Mouse (Mus musculus) forebrain, embryonic 11.5 days (tissue): Measurements from ENCODE around the gene Plekho2. TPM values are rescaled to one million over a fixed set of nuclear protein-coding genes. Genes with fewer than 3 reads are reported as not detected.

Experiments used
- ATAC-seq: fragments of 200-750 bp; cut with Nextera tagmentation; replicated peaks from 2 replicates; pipeline ENCODE4 v1.8.0; 2017; ENCODE audit warnings: moderate TSS enrichment; ENCODE audit not compliant: low FRiP score
- DNase-seq: peaks from one replicate; pipeline ENCODE4 v3.0.0-alpha.2; 2017; ENCODE audit warnings: low spot score
- H3K27ac ChIP-seq: fragments of 300-500 bp; sonication (generic); 2 replicates; pipeline ENCODE4 v1.5.1; 2014; ENCODE audit warnings: low read depth, low read length
- H3K27me3 ChIP-seq: fragments of 300-500 bp; sonication (generic); 2 replicates; pipeline ENCODE4 v1.6.1; 2014; ENCODE audit warnings: mild to moderate bottlenecking, low read length, mixed read lengths; ENCODE audit not compliant: control insufficient read depth, insufficient read depth
- H3K36me3 ChIP-seq: fragments of 300-500 bp; sonication (generic); 2 replicates; pipeline ENCODE4 v1.6.1; 2014; ENCODE audit warnings: mild to moderate bottlenecking, low read length, moderate library complexity, mixed read lengths; ENCODE audit not compliant: control insufficient read depth, insufficient read depth
- H3K4me1 ChIP-seq: fragments of 300-500 bp; sonication (generic); replicated peaks from 2 replicates; pipeline ENCODE4 v1.6.1; 2014; ENCODE audit warnings: low read length, mixed read lengths; ENCODE audit not compliant: control insufficient read depth, insufficient read depth
- H3K4me2 ChIP-seq: fragments of 300-500 bp; sonication (generic); 2 replicates; pipeline ENCODE4 v1.6.1; 2014; ENCODE audit warnings: low read depth, mild to moderate bottlenecking, low read length, moderate library complexity, mixed read lengths; ENCODE audit not compliant: severe bottlenecking
- H3K4me3 ChIP-seq: fragments of 300-500 bp; sonication (generic); 2 replicates; pipeline ENCODE4 v1.5.1; 2014; ENCODE audit warnings: low read depth, low read length
- H3K9ac ChIP-seq: fragments of 300-500 bp; sonication (generic); 2 replicates; pipeline ENCODE4 v1.6.1; 2014; ENCODE audit warnings: low read length
- H3K9me3 ChIP-seq: fragments of 300-500 bp; sonication (generic); 2 replicates; pipeline ENCODE4 v1.6.1; 2016; ENCODE audit warnings: low read length, mixed read lengths; ENCODE audit not compliant: control insufficient read depth
- WGBS: fragments of 180-500 bp; shearing (Covaris S2); extraction: QIAGEN DNeasy Blood & Tissue Kit; methylation state at CpG from one replicate; pipeline ENCODE4 v1.1.7; 2014; 5-methylcytosine and 5-hydroxymethylcytosine counted together
- polyA plus RNA-seq: library from polyadenylated mRNA; unstranded; fragments of >200 nt; fragmentation: Nextera tagmentation; extraction: Ambion mirVana; gene quantifications from 2 replicates; pipeline ENCODE4 v1.2.1, GENCODE M21; 2014

The Plekho2 gene
- polyA plus RNA-seq, 1 experiment from 2014 or later = 8.8 TPM

- no peak overlapping the region for H3K4me3 ChIP-seq
- H3K27ac ChIP-seq = no peak overlapping the region
- DNase-seq (no peak), ATAC-seq (no peak)
- 80% methylated on average over 10 of the region's 10 CpGs for WGBS
- H3K4me1 ChIP-seq = peaks cover 3% of the 10 kb centered on the region; the same call in 1 of the 2 replicates
- no peaks in the 10 kb centered on the region for H3K36me3 ChIP-seq
- no peaks in the 10 kb centered on the region for H3K27me3 ChIP-seq
- H3K4me2 ChIP-seq = no peak overlapping the region
- no peak overlapping the region for H3K9ac ChIP-seq
- H3K9me3 ChIP-seq = no peaks in the 10 kb centered on the region
Measured at GRCm38 (mm10) chr9:65545635-65546412, 34.0 kb downstream of the Plekho2 start.

DNA sequence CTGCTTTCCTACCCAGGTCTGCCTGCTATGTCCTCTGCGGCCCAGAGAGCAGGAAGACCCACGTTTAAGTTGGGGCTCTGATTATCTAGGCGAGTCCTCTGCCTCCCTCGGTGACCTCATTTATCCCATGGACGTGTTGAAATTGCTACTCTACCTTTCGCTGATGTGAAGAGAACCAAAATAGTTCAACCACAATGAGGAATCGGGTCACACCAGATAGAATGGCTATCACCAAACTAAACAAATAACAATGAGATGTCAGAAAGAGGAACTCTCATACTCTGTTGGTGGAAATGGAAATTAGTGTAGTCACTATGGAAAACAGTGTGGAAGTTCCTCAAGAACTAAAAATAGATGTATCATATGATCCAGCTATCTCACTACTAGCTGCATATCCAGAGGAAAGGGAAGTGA is 37.7 kb downstream of the Plekho2 start:
- no peak overlapping the region for H3K27ac ChIP-seq
- H3K4me3 ChIP-seq = no peak overlapping the region
- no peaks in the 10 kb centered on the region for H3K36me3 ChIP-seq
- H3K27me3 ChIP-seq = no peaks in the 10 kb centered on the region
- no peak for DNase-seq
- WGBS = 85% methylated on average over 7 of the region's 7 CpGs
- H3K4me1 ChIP-seq = no peaks in the 10 kb centered on the region
- no peak for ATAC-seq
- H3K4me2 ChIP-seq = no peak overlapping the region
- H3K9ac ChIP-seq = no peak overlapping the region
- no peaks in the 10 kb centered on the region for H3K9me3 ChIP-seq

GRCm38 (mm10) chr9:65541126-65542068 is 38.4 kb downstream of the Plekho2 start:
- no peak overlapping the region for H3K27ac ChIP-seq
- no peak overlapping the region for H3K9ac ChIP-seq
- H3K36me3 ChIP-seq = no peaks in the 10 kb centered on the region
- no peaks in the 10 kb centered on the region for H3K27me3 ChIP-seq
- no peak overlapping the region for H3K4me2 ChIP-seq
- no peak for ATAC-seq
- H3K4me1 ChIP-seq = no peaks in the 10 kb centered on the region
- no peaks in the 10 kb centered on the region for H3K9me3 ChIP-seq
- H3K4me3 ChIP-seq = no peak overlapping the region
- DNase-seq = no peak
- 77% methylated on average over 13 of the region's 13 CpGs for WGBS

DNA sequence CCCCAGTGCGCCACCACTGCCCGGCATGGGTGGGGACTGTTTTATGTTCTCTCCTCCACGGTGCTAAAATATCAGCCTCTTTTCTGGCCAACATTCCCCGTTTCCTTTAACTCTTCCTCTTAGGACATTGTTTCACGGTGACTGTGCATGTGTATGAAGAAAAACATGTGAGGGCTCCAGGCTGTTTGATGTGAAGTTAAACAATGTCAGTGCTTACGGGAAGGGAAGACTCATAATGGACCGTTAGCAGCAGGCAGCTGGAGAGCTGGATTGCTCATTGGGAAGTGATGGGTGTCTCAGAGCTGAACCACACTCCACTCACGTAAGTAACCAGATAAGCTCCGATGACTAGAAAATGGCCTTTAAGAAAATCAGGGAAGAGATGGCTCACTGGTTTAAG is 40.1 kb downstream of the Plekho2 start:
- DNase-seq = no peak
- Histone ChIP-seq H3K9me3 (no peaks in the 10 kb centered on the region), H3K9ac (no peak overlapping the region), H3K4me2 (no peak overlapping the region), H3K4me3 (no peak overlapping the region), H3K27ac (no peak overlapping the region), H3K4me1 (no peaks in the 10 kb centered on the region), H3K27me3 (no peaks in the 10 kb centered on the region), H3K36me3 (no peaks in the 10 kb centered on the region)
- ATAC-seq = no peak
- 86% methylated on average over 9 of the region's 9 CpGs for WGBS

- 94% methylated on average over 8 of the region's 8 CpGs for WGBS
- no peak for ATAC-seq
- H3K4me3 ChIP-seq = no peak overlapping the region
Measured at GRCm38 (mm10) chr9:65537901-65538630, 41.8 kb downstream of the Plekho2 start.

GRCm38 (mm10) chr9:65536491-65536890 is 43.3 kb downstream of the Plekho2 start:
- no peak overlapping the region for H3K27ac ChIP-seq
- H3K9ac ChIP-seq = no peak overlapping the region
- no peak overlapping the region for H3K4me2 ChIP-seq
- WGBS = 83% methylated on average over 4 of the region's 4 CpGs
- H3K27me3 ChIP-seq = no peaks in the 10 kb centered on the region
- H3K4me1 ChIP-seq = no peaks in the 10 kb centered on the region
- peaks cover 2% of the 10 kb centered on the region; the same call in 1 of the 2 replicates for H3K9me3 ChIP-seq
- DNase-seq = no peak
- H3K4me3 ChIP-seq = no peak overlapping the region
- no peak for ATAC-seq
- H3K36me3 ChIP-seq = no peaks in the 10 kb centered on the region

More at GRCm38 (mm10) chr9:65537901-65538630, 41.8 kb downstream of the Plekho2 start:
- H3K27ac ChIP-seq = no peak overlapping the region
- H3K27me3 ChIP-seq = no peaks in the 10 kb centered on the region
- no peaks in the 10 kb centered on the region for H3K36me3 ChIP-seq
- peaks cover 2% of the 10 kb centered on the region; the same call in 1 of the 2 replicates for H3K9me3 ChIP-seq
- H3K4me1 ChIP-seq = no peaks in the 10 kb centered on the region
- H3K9ac ChIP-seq = no peak overlapping the region
- no peak overlapping the region for H3K4me2 ChIP-seq
- DNase-seq = no peak

DNA sequence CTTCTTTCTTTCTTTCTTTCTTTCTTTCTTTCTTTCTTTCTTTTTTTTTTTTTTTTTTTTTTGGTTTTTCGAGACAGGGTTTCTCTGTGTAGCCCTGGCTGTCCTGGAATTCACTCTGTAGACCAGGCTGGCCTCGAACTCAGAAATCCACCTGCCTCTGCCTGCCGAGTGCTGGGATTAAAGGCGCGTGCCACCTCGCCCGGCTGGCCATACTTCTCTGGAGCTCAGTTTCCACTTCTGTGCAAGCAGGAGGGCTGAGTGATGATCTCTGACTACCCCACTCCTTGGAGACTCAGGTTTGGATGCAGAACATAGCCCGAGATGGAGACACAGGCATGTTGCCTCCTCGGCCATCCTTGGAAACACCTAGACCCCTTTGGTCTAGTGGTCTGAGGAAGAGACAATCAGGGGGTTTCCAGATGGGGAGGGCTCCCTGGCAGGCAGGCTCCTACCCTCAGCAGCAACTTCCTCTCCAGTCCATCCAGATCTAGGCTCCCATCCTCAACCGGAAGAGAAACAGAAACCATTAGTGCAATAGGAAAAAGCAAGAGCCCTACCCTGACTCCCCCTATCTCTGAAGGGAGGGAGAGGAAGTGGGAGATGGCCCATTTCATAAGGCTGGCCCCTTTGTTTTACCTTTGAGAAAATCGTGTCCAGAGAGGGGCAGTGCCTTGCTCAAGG is 43.9 kb downstream of the Plekho2 start:
- ATAC-seq (no peak), DNase-seq (no peak)
- no peak overlapping the region for H3K27ac ChIP-seq
- H3K4me1 ChIP-seq = no peaks in the 10 kb centered on the region
- no peaks in the 10 kb centered on the region for H3K27me3 ChIP-seq
- H3K9me3 ChIP-seq = peaks cover 2% of the 10 kb centered on the region; the same call in 1 of the 2 replicates
- 89% methylated on average over 10 of the region's 11 CpGs for WGBS
- no peak overlapping the region for H3K9ac ChIP-seq
- H3K36me3 ChIP-seq = no peaks in the 10 kb centered on the region
- no peak overlapping the region for H3K4me3 ChIP-seq
- no peak overlapping the region for H3K4me2 ChIP-seq
